Mouse (Mus musculus) hematopoietic stem cell, adult 5-6 weeks (primary cell): ENCODE data around the gene Lrrk1. TPM values are rescaled to one million over a fixed set of nuclear protein-coding genes. Genes with fewer than 3 reads are reported as not detected.

Source experiments
- ATAC-seq, 2 experiments: fragments of 125-278 bp in 1 of 2; replicated peaks in 1 of 2; 2 replicates each; pipeline ENCODE4 v1.8.0; 2016 to 2017; ENCODE audit warnings: inconsistent platforms in 2 of 2, mild to moderate bottlenecking in 2 of 2, moderate number of reproducible peaks in 2 of 2, low read depth in 1 of 2, moderate TSS enrichment in 1 of 2; ENCODE audit not compliant: low FRiP score in 2 of 2, poor library complexity in 2 of 2, severe bottlenecking in 2 of 2, insufficient read depth in 1 of 2, low TSS enrichment in 1 of 2
- total RNA-seq: library from RNA; stranded (forward); fragments of 172-1452, 232-1000 nt; gene quantifications from 2 replicates; pipeline ENCODE4 v1.2.3, GENCODE M21; 2017

Lrrk1 gene
- total RNA-seq, 1 experiment from 2014 or later, result 13.6 TPM

DNA sequence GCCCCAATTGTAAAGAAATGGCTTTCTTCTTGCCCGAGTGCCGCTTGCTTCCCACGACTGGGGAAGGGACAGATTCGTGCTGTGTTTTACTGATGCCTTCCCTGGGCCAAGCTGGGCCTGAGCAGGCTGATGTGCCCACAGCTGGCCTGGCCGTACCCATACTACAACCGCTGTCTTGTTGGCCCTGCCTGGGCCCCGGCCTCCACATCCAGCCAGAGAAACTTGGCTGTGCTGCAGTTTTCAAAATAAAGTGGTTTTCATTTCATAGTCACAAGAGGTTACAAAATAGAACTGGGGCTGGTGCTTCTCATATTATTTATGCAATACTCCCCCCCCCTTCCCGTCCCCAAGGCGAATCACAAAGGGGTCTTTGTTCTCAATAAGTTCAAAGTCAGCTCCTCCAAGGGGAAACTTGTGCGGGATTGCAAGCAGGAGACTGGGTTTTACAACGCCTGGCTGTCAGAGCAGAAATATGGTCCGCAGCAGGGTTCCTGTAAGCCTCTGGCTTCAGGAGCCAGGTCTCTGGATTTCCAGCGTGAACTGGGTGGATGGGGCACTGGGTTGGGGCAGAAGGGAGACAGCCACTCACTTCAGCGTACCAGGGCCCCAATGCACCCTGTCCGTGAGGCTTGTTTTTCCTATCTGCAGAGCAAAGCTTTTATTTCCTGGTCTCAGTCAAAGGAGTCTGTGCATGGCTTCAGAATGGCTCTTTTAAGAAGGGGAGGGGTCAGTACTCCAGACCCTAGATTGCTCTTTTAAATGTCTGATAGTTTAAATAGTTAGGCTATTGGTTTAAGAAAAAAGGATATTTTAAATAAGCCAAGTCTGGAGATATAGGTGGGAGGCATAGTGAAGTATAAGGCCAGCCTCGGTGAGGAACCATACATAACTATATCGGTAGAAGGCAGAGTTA lies 157.3 kb downstream of the Lrrk1 start:
- peak in 1 of 2 experiments; percentile 12; a peak in 2 of 4 replicates for ATAC-seq

- ATAC-seq, result peak; percentile 66 to 72
Observed at GRCm38 (mm10) chr7:66230246-66230637, 157.9 kb downstream of the Lrrk1 start.

- ATAC-seq, result no peak
Observed at GRCm38 (mm10) chr7:66229433-66229832, 158.7 kb downstream of the Lrrk1 start.

DNA sequence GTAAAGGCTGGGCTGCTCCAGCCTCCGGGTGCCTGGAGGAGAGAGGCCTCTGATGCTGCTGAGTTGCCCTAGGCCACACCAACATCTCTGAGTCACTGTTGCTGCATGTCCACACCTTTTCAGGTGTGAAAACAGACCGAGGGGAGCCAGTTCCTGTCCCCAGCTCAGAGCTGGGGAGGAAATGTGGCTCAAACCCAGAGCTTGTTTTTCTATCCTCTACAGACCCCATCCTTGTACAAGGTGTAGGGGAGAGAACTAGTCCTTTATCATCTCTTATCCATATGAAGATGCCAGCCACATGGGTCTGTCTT lies 159.6 kb downstream of the Lrrk1 start:
- ATAC-seq, result no peak

- ATAC-seq, result no peak
Observed at GRCm38 (mm10) chr7:66227814-66228609, 160.1 kb downstream of the Lrrk1 start.

DNA sequence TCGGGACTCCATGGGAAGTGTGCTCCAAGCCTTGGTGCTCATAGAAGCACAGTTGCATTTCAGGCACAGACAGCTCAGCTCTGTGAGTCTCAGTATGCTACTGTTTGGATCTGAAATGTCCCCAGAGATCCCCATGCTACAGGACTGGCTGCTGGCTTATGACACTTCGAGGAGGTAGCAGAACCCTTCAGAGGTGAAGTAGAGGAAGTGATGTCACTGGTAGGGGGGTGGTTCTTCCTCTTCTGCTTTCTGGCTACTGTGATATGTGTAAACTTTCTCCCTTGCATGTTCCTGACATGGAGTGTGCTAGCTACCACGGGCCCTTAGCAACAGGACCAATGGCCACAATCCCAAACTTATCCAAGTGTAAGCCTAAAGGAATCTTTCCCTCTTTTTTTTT lies 162.3 kb downstream of the Lrrk1 start:
- peak; percentile 82 to 83 for ATAC-seq

DNA sequence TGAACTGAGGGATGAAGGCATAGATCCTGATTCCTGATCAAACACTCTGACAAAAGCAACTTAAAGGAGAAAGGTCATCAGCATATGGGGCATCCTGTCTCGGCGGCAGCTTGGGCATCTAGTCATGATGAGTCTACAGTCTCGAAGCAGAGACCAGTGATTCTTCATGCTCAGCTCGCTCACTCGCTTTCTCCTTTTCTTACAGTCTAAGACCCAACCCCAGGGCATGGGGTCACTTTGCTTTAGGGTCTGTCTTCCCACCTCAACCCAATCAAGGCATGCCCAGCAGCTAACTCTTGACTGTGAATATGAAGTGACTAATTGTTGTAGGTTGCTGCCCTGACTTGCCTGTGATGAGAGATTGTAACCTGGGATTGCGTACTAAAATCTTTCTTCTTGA lies 163.6 kb downstream of the Lrrk1 start:
- no peak for ATAC-seq

DNA sequence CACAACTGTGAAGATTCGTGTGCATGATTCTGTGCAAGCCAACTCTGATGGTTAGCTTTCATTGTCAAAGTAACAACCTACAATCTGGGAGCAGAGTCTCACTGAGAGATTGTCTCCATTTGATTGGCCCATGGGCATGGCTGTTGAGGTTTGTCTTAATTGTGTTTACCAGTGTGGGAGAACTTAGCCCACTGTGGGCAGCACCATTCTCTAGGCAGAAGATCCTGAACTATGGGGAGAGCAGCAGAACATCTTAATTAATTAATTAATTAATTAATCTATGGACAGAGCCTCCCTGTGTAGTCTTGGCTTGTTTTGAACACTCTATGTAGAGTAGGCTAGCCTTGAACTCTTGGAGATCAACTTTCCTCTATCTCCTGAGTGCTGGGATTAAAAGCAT lies 164.4 kb downstream of the Lrrk1 start:
- no peak for ATAC-seq

DNA sequence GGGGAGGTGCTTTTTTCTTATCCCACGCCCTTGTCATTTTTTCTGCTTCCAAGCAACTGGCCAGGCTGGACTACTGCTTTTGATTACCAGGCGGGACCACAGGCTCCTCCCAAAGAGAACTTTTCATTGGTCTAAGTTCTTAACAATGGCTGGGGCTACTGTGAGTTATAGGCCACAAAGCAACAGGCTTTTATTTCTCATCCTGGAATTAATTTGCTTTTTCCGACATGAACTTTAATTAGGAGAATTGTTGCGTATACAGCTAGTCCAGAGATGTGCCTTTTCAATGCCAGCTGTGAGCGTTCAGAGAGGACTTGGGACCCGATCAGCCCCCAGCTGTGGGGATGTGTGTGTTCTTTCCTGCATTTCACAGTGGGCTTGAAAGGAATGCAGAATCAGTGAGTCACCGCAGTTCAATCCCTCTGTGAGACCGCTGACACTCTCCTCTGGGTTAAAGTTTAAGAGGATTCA lies 165.5 kb downstream of the Lrrk1 start:
- no peak for ATAC-seq

- ATAC-seq, result no peak
Observed at GRCm38 (mm10) chr7:66219794-66220227, 168.3 kb downstream of the Lrrk1 start.

- ATAC-seq, result no peak
Observed at GRCm38 (mm10) chr7:66219028-66219793, 168.9 kb downstream of the Lrrk1 start.

DNA sequence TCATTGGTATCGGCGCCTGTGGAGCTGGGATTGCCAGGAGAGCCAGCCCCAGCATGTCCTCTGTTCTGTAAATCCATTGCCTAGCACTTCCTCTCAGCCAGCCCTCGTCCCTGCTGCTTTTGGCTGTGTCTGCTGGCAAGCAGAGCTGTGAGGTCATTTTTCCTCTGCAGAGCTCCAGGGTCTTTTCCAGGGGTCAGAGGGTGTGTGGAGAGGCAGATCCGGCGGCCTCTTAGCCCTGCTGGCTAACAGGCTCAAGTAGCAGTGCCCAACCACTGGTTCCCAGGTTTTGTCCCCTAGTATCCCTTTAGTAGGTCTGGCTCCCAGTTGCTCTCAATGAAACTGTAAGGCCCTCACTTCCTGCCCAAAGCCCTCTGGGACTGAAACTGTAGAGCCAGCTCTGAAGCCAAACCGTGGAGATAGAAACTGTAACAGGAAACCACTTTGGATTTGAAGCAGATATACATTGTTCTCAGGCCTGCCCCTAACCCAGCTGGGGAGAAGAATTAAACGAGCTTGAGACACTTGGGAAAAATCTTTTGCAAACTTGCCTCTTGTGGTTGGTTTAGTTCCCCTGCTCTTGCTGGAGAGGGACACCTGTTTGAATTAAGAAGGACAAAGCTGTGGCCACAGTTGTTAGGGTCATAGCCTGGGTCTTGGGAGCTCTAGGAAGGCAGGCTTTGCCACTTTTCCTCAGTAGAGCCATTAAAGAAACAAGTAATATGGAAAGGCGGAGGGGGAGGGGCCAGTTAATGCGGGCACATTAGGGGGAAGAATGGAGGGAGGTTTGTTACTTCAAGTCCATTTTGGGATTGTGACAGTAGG lies 169.7 kb downstream of the Lrrk1 start:
- ATAC-seq, result peak; percentile 31 to 42; a peak in 2 of 4 replicates

DNA sequence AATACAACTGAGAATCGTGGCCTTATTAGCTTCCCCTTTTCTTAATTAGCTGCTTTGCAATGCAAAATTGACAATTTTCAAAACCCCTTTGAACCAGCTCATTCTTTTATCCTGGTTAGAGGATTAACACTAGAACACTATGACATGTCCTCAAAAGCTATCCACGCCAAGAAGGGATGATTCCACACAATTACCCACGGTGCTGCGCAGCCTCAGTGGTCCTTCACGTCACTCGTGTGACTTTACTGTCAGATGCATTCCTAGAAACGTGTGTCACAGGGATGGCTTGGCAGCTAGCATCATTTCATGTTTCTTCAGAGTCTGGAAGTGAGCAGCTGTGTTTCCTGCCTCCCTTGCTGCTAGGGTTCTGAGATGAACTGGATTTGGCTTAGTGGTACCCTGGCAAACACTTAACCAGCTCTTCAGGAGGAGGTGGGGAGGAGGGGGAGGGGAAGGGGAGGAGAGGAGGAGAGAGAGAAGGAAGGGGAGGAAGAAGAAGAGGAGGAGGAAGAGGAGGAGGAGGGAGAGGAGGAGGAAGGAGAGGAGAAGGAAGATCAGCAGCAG lies 170.5 kb downstream of the Lrrk1 start:
- ATAC-seq, result no peak

- no peak for ATAC-seq
Observed at GRCm38 (mm10) chr7:66217011-66217410, 171.1 kb downstream of the Lrrk1 start.

DNA sequence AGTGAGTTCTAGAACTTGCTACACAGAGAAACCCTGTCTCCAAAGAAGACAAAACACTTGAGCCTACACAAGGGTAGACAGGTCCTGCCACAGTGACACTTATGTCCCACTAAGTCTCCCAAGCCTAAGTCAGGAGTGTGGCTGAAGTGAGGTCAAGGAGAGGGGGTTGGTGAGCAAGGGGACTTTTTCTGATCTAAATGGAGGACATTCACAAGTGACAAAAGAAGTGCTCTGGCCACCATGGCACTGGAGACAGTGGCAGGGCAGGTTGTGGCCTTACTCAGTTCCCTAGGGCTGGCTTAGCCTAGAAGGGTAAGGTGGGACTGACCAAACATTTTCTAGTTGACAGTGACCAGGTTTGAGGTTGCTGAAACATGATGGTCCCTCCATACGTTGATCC lies 172.2 kb downstream of the Lrrk1 start:
- ATAC-seq, result no peak

- ATAC-seq, result no peak
Observed at GRCm38 (mm10) chr7:66214477-66214876, 173.7 kb downstream of the Lrrk1 start.

DNA sequence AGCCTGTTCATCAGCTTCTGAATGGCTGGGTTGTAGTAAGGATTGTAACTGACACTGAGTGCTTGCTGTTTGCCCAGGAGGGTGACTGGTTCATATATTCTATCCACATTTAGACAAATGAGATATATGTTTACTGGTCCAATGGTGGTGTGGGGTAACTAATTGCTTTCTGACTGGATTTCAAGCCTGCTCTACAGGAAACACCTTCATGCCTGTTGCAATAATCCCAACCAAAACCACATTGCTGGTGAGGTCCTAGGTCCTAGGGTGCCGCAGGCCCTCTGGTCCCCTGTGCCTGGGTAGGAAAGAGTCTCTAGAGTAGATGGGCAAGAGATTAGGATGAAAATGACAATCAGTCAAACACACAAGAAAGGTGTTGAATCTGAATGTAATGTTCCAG lies 175.3 kb downstream of the Lrrk1 start:
- peak; percentile 85 to 89 for ATAC-seq
